Mouse (Mus musculus) MEL (cell line): ENCODE data around the gene Nme6.

ENCODE experiments used
- EP300 ChIP-seq, 2 experiments: IDR thresholded peaks; 2 replicates each; pipeline ENCODE4 v1.6.1; 2011; ENCODE audit warnings: improper control_type of control experiment in 2 of 2, low read length in 2 of 2, low read depth in 1 of 2, mild to moderate bottlenecking in 1 of 2
- JUND ChIP-seq: IDR thresholded peaks from 2 replicates; pipeline ENCODE4 v1.6.1; 2011; ENCODE audit warnings: low read depth, mild to moderate bottlenecking, improper control_type of control experiment, low read length
- MAFK ChIP-seq: IDR thresholded peaks from 2 replicates; pipeline ENCODE4 v1.6.1; 2011; ENCODE audit warnings: low read depth, mild to moderate bottlenecking, low read length, improper control_type of control experiment, borderline replicate concordance
- RAD21 ChIP-seq: IDR thresholded peaks from 2 replicates; pipeline ENCODE4 v1.6.1; 2011; ENCODE audit warnings: mild to moderate bottlenecking, low read depth, low read length, improper control_type of control experiment
- SMC3 ChIP-seq: IDR thresholded peaks from 2 replicates; pipeline ENCODE4 v1.6.1; 2011; ENCODE audit warnings: low read depth, low read length, improper control_type of control experiment
- UBTF ChIP-seq: IDR thresholded peaks from 2 replicates; pipeline ENCODE4 v1.6.1; 2012; ENCODE audit warnings: low read depth, mild to moderate bottlenecking, inconsistent platforms, low read length, improper control_type of control experiment, moderate library complexity, borderline replicate concordance; ENCODE audit not compliant: insufficient read depth

DNA sequence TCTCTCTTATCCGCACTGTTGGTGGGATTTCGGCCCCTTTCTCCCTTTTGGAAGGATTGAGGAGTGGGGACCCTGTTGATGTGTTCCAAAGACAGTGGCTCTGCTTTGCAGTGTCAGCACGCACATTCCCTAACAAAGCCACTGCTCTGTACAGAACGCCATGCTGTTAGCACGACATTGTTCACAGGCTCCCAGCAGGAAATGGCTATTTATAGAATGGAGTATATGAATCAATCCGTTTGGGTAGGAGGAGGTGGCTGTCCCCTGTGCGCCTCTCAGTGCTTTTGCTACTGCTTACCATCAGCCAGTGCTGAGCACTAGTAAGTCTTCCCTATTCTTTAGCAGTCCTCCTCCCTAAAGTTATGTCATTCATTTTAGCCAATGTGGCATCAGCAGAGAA is 19.1 kb upstream of the Nme6 start:
- TF ChIP-seq RAD21 (no peak), EP300 (IDR thresholded peaks at IDR 0.05; ENCODE audit: low read depth in 1 of 2, low read length in 2 of 2) (no peak), MAFK (no peak), JUND (no peak), UBTF (no peak), SMC3 (no peak)
